Mouse (Mus musculus) stomach, postnatal 0 days (tissue): ENCODE results near the gene Htr3a.

Source experiments
- CTCF ChIP-seq: IDR thresholded peaks from 2 replicates; pipeline ENCODE4 v1.5.1; 2016; ENCODE audit warnings: antibody characterized with exemption, low read depth, mild to moderate bottlenecking, moderate library complexity
- EP300 ChIP-seq: optimal IDR thresholded peaks from 2 replicates; pipeline ENCODE3; 2016; ENCODE audit warnings: antibody characterized with exemption

- TF ChIP-seq CTCF (no peak), EP300 (no peak)
These were observed 53.0 kb downstream of the Htr3a start for GRCm38 (mm10) chr9:48857944-48858343.
